Mouse (Mus musculus) hindbrain, embryonic 16.5 days (tissue): ENCODE data around the gene Bpi. TPM values are rescaled to one million over a fixed set of nuclear protein-coding genes. Genes with fewer than 3 reads are reported as not detected.

Experiments
- ATAC-seq: fragments of 200-750 bp; cut with Nextera tagmentation; 2 replicates; pipeline ENCODE4 v1.8.0; 2017; ENCODE audit warnings: moderate TSS enrichment, moderate library complexity
- H3K27ac ChIP-seq: fragments of 300-500 bp; sonication (generic); 2 replicates; pipeline ENCODE4 v1.5.1; 2014; ENCODE audit warnings: low read depth, mild to moderate bottlenecking, control low read depth, low read length, moderate library complexity
- H3K27me3 ChIP-seq: fragments of 300-500 bp; sonication (generic); replicated peaks from 2 replicates; pipeline ENCODE4 v1.6.1; 2014; ENCODE audit warnings: low read length; ENCODE audit not compliant: control insufficient read depth, insufficient read depth
- H3K36me3 ChIP-seq: fragments of 300-500 bp; sonication (generic); 2 replicates; pipeline ENCODE4 v1.6.1; 2014; ENCODE audit warnings: mild to moderate bottlenecking, low read length, moderate library complexity, mixed read lengths; ENCODE audit not compliant: control insufficient read depth, insufficient read depth
- H3K4me1 ChIP-seq: fragments of 300-500 bp; sonication (generic); 2 replicates; pipeline ENCODE4 v1.6.1; 2014; ENCODE audit warnings: low read depth, low read length; ENCODE audit not compliant: control insufficient read depth, insufficient read depth
- H3K4me2 ChIP-seq: fragments of 300-500 bp; sonication (generic); 2 replicates; pipeline ENCODE4 v1.6.1; 2014; ENCODE audit warnings: mild to moderate bottlenecking, low read length, control low read depth, moderate library complexity
- H3K4me3 ChIP-seq: fragments of 300-500 bp; sonication (generic); 2 replicates; pipeline ENCODE4 v1.5.1; 2014; ENCODE audit warnings: mild to moderate bottlenecking, low read length, control low read depth, moderate library complexity
- H3K9ac ChIP-seq: fragments of 300-500 bp; sonication (generic); 2 replicates; pipeline ENCODE4 v1.6.1; 2014; ENCODE audit warnings: low read depth, mild to moderate bottlenecking, control low read depth, low read length, moderate library complexity
- H3K9me3 ChIP-seq: fragments of 300-500 bp; sonication (generic); 2 replicates; pipeline ENCODE4 v1.6.1; 2014; ENCODE audit warnings: mild to moderate bottlenecking, low read length, moderate library complexity; ENCODE audit not compliant: control insufficient read depth
- WGBS: fragments of 180-500 bp; shearing (Covaris S2); extraction: QIAGEN DNeasy Blood & Tissue Kit; methylation state at CpG from one replicate; pipeline ENCODE4 v1.1.7; 2014; 5-methylcytosine and 5-hydroxymethylcytosine counted together
- microRNA-seq: library from miRNA; unstranded; fragments of <30 nt; microRNA quantifications from one replicate; pipeline ENCODE4, GENCODE M21; 2017
- polyA plus RNA-seq: library from polyadenylated mRNA; unstranded; fragments of >200 nt; fragmentation: Nextera tagmentation; extraction: Ambion mirVana; gene quantifications from 2 replicates; pipeline ENCODE4 v1.2.1, GENCODE M21; 2015

The Bpi gene
- polyA plus RNA-seq, 1 experiment from 2014 or later = not detected

- peak; percentile 70 for ATAC-seq
- H3K4me2 ChIP-seq = no peak overlapping the region; the same call in 1 of the 2 replicates
- H3K4me3 ChIP-seq = no peak overlapping the region
- no peak overlapping the region for H3K27ac ChIP-seq
- H3K9me3 ChIP-seq = no peaks in the 10 kb centered on the region
- no peak overlapping the region for H3K9ac ChIP-seq
- no peaks in the 10 kb centered on the region for H3K36me3 ChIP-seq
- WGBS = 12% methylated on average over 5 of the region's 5 CpGs
- peaks cover 8% of the 10 kb centered on the region; the same call in 1 of the 2 replicates for H3K4me1 ChIP-seq
- H3K27me3 ChIP-seq = no peaks in the 10 kb centered on the region
Measured at GRCm38 (mm10) chr2:158317026-158317425, 59.1 kb downstream of the Bpi start.

- no peak overlapping the region for H3K4me2 ChIP-seq
- no peaks in the 10 kb centered on the region for H3K9me3 ChIP-seq
- 86% methylated on average over 6 of the region's 6 CpGs for WGBS
- H3K9ac ChIP-seq = no peak overlapping the region
- no peaks in the 10 kb centered on the region for H3K36me3 ChIP-seq
- no peak overlapping the region for H3K4me3 ChIP-seq
- H3K4me1 ChIP-seq = peaks cover 8% of the 10 kb centered on the region; the same call in 1 of the 2 replicates
- no peak for ATAC-seq
- H3K27ac ChIP-seq = no peak overlapping the region
- H3K27me3 ChIP-seq = no peaks in the 10 kb centered on the region
Measured at GRCm38 (mm10) chr2:158321596-158321995, 63.7 kb downstream of the Bpi start.

GRCm38 (mm10) chr2:158322845-158323244, 65.0 kb downstream of the Bpi start:
- no peaks in the 10 kb centered on the region for H3K9me3 ChIP-seq
- no peak overlapping the region for H3K4me3 ChIP-seq
- H3K36me3 ChIP-seq = no peaks in the 10 kb centered on the region
- H3K4me1 ChIP-seq = no peaks in the 10 kb centered on the region; the same call in 1 of the 2 replicates
- no peaks in the 10 kb centered on the region for H3K27me3 ChIP-seq
- H3K4me2 ChIP-seq = no peak overlapping the region
- 82% methylated on average over 3 of the region's 3 CpGs for WGBS
- H3K9ac ChIP-seq = no peak overlapping the region
- H3K27ac ChIP-seq = no peak overlapping the region
- no peak for ATAC-seq

- H3K9me3 ChIP-seq = no peaks in the 10 kb centered on the region
- peak; percentile 90 for ATAC-seq
- WGBS = 58% methylated on average over 10 of the region's 10 CpGs
- H3K27me3 ChIP-seq = no peaks in the 10 kb centered on the region
- H3K4me2 ChIP-seq = no peak overlapping the region
- H3K27ac ChIP-seq = no peak overlapping the region
- H3K4me1 ChIP-seq = no peaks in the 10 kb centered on the region; the same call in 1 of the 2 replicates
- H3K4me3 ChIP-seq = no peak overlapping the region
- H3K36me3 ChIP-seq = no peaks in the 10 kb centered on the region
- H3K9ac ChIP-seq = no peak overlapping the region
Measured at GRCm38 (mm10) chr2:158324531-158325190, 66.8 kb downstream of the Bpi start.

GRCm38 (mm10) chr2:158325609-158326008, 67.7 kb downstream of the Bpi start:
- Histone ChIP-seq H3K4me2 (no peak overlapping the region), H3K9ac (no peak overlapping the region), H3K27ac (no peak overlapping the region), H3K27me3 (no peaks in the 10 kb centered on the region), H3K9me3 (no peaks in the 10 kb centered on the region), H3K36me3 (no peaks in the 10 kb centered on the region), H3K4me3 (no peak overlapping the region), H3K4me1 (no peaks in the 10 kb centered on the region; the same call in 1 of the 2 replicates)
- 50% methylated on average over 8 of the region's 8 CpGs for WGBS
- ATAC-seq = no peak

Small RNAs within 50 kb of the gene (microRNA-seq; reads per million reads assigned to microRNA genes)
- not detected for gene Mir7685

Other genes with a start within 250 kb of the Bpi start
- 16.4 and 19.3 TPM in 2 replicates for gene Tti1, start 229.7 kb upstream of the Bpi start, polyA plus RNA-seq
- gene Rprd1b, start 229.6 kb upstream of the Bpi start, polyA plus RNA-seq = 30.0 and 31.1 TPM in 2 replicates
- gene Tgm2, start 111.7 kb upstream of the Bpi start, polyA plus RNA-seq = 7.9 and 11.4 TPM in 2 replicates
- 1.9 and 2.1 TPM in 2 replicates for gene D630003M21Rik, start 28.9 kb upstream of the Bpi start, polyA plus RNA-seq
- 6.2 TPM in 2 replicates for gene Lbp, start 48.4 kb downstream of the Bpi start, polyA plus RNA-seq
- 809 and 814 TPM in 2 replicates for gene Snhg11, start 117.5 kb downstream of the Bpi start, polyA plus RNA-seq
- gene Ralgapb, start 151.8 kb downstream of the Bpi start, polyA plus RNA-seq = 19.1 and 21.7 TPM in 2 replicates
- not detected in 2 replicates for gene Adig, start 244.5 kb downstream of the Bpi start, polyA plus RNA-seq